Mouse (Mus musculus) intestine, postnatal 0 days (tissue): ENCODE results near the gene Pik3ap1. TPM values are rescaled to one million over a fixed set of nuclear protein-coding genes. Genes with fewer than 3 reads are reported as not detected.

Experiments
- ATAC-seq: fragments of 200-750 bp; cut with Nextera tagmentation; 2 replicates; pipeline ENCODE4 v1.8.0; 2017; ENCODE audit warnings: mild to moderate bottlenecking, moderate TSS enrichment, moderate library complexity
- H3K27ac ChIP-seq: fragments of 300-500 bp; sonication (generic); 2 replicates; pipeline ENCODE4 v1.5.1; 2014; ENCODE audit warnings: mild to moderate bottlenecking, low read depth, low read length, moderate library complexity
- H3K27me3 ChIP-seq: fragments of 300-500 bp; sonication (generic); replicated peaks from 2 replicates; pipeline ENCODE4 v1.6.1; 2014; ENCODE audit warnings: low read length, mixed read lengths; ENCODE audit not compliant: control insufficient read depth, insufficient read depth
- H3K36me3 ChIP-seq: fragments of 300-500 bp; sonication (generic); 2 replicates; pipeline ENCODE4 v1.6.1; 2014; ENCODE audit warnings: mild to moderate bottlenecking, moderate library complexity; ENCODE audit not compliant: control insufficient read depth, insufficient read depth
- H3K4me1 ChIP-seq: fragments of 300-500 bp; sonication (generic); replicated peaks from 2 replicates; pipeline ENCODE4 v1.6.1; 2014; ENCODE audit warnings: antibody characterized with exemption, low read length, mixed read lengths; ENCODE audit not compliant: control insufficient read depth, insufficient read depth
- H3K4me2 ChIP-seq: fragments of 300-500 bp; sonication (generic); replicated peaks from 2 replicates; pipeline ENCODE4 v1.6.1; 2014; ENCODE audit warnings: low read depth, mild to moderate bottlenecking, moderate library complexity
- H3K4me3 ChIP-seq: fragments of 300-500 bp; sonication (generic); 2 replicates; pipeline ENCODE4 v1.5.1; 2014; ENCODE audit warnings: low read depth, low read length
- H3K9ac ChIP-seq: fragments of 300-500 bp; sonication (generic); 2 replicates; pipeline ENCODE4 v1.6.1; 2014; ENCODE audit warnings: mild to moderate bottlenecking, low read depth, low read length
- H3K9me3 ChIP-seq: fragments of 300-500 bp; sonication (generic); 2 replicates; pipeline ENCODE4 v1.6.1; 2016; ENCODE audit warnings: mixed run types; ENCODE audit not compliant: control insufficient read depth
- CTCF ChIP-seq: sonication (generic); IDR thresholded peaks from 2 replicates; pipeline ENCODE4 v1.5.1; 2016; ENCODE audit warnings: low read depth, mild to moderate bottlenecking, control low read depth, antibody characterized with exemption, moderate library complexity
- WGBS: fragments of 180-500 bp; shearing (Covaris S2); extraction: QIAGEN DNeasy Blood & Tissue Kit; methylation state at CpG from one replicate; pipeline ENCODE4 v1.1.7; 2014; 5-methylcytosine and 5-hydroxymethylcytosine counted together
- polyA plus RNA-seq: library from polyadenylated mRNA; unstranded; fragments of >200 nt; fragmentation: Nextera tagmentation; extraction: Ambion mirVana; gene quantifications from 2 replicates; pipeline ENCODE4 v1.2.1, GENCODE M21; 2015

The Pik3ap1 gene
- polyA plus RNA-seq, 1 experiment from 2014 or later, result 2.0 TPM

DNA sequence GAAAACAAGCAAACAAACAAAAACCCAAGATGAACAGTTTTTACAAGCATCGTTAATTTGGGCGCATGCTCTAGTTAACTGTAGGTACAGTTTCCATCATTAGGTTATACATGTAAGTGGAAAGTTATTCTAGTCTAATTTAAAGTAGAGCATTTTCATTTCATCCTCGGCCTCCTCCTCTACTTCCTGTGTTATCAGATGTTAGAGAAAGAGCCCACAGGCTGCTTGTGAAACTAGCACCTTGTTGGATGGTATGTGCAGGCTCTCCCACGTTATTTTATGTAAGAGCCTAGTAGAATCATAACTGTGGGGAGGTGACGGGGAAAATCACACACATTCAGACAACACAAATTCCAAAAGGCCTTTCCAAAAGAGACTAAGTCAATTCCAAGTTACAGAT lies 19.3 kb downstream of the Pik3ap1 start:
- Histone ChIP-seq H3K4me2 (no peak overlapping the region), H3K27me3 (no peaks in the 10 kb centered on the region), H3K9me3 (no peaks in the 10 kb centered on the region), H3K9ac (no peak overlapping the region), H3K27ac (no peak overlapping the region), H3K4me3 (no peak overlapping the region), H3K4me1 (no peaks in the 10 kb centered on the region), H3K36me3 (no peaks in the 10 kb centered on the region)
- WGBS, result 89% methylated on average over 5 of the region's 5 CpGs
- TF ChIP-seq CTCF, result no peak
- no peak for ATAC-seq

DNA sequence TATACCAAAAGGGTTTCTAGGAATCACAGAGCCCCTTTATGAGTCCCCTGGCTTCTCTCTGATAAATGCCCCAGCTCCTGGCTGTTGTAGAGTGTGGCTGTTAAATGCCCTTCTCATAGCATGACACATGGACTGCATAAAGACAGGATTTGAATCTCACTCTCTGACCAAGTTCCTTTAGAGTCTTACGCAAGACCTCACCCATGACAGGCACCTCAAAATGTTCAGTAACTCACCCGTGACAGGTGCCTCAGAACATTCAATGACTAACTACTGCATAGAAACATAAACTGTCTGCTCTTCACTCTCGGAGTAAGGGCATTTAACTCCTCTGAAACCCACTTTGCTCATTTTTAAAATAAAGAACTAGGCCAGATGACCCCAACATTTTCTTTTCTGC lies 20.4 kb downstream of the Pik3ap1 start:
- Histone ChIP-seq H3K27ac (no peak overlapping the region), H3K4me1 (no peaks in the 10 kb centered on the region), H3K36me3 (no peaks in the 10 kb centered on the region), H3K9ac (no peak overlapping the region), H3K4me2 (no peak overlapping the region), H3K4me3 (no peak overlapping the region), H3K27me3 (no peaks in the 10 kb centered on the region), H3K9me3 (no peaks in the 10 kb centered on the region)
- ATAC-seq, result no peak
- no peak for TF ChIP-seq CTCF
- 70% methylated on average over 3 of the region's 3 CpGs for WGBS

DNA sequence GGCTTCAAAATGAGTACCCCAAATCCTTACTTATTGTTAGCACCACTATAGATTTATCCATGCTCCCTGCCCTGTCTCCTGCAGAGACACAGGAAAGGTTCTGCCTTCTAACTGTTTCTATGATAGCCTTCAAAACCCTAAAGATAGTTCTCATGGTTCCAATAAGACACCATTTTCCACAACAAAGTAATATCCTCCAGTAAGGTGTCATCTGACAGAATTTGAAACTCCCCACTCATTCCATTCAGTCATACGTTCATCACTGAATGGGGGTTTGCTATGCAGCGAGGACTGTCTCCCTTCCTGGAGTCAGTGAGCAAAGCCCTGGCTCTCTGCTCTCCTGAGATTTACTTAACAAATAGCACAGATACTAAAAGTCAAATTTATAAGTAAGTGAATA lies 21.9 kb downstream of the Pik3ap1 start:
- no peaks in the 10 kb centered on the region for H3K9me3 ChIP-seq
- no peaks in the 10 kb centered on the region for H3K36me3 ChIP-seq
- no peak for TF ChIP-seq CTCF
- no peak overlapping the region for H3K4me2 ChIP-seq
- ATAC-seq, result no peak
- H3K27ac ChIP-seq, result no peak overlapping the region
- H3K4me1 ChIP-seq, result no peaks in the 10 kb centered on the region
- no peak overlapping the region for H3K9ac ChIP-seq
- no peaks in the 10 kb centered on the region for H3K27me3 ChIP-seq
- H3K4me3 ChIP-seq, result no peak overlapping the region
- WGBS, result 90% methylated on average over 2 of the region's 2 CpGs

DNA sequence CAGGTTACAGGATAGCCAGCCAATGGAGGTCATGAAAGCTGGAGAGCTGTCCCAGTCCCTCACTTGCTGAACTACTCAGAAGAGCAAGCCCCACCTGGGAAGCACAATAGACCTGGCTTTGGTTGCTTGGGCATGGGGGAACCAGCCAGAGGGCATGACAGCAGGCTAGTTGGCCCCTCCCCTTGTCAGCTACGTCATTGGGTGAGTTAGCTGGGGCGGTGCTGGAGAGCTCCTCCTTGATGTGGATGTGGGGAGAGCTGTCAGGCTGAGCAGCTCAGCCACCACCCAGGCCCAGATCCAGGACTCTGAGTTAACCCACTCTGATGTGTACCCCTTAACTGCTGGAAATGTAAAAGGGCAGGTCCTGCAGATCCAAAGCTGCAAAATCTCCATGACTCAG lies 24.4 kb downstream of the Pik3ap1 start:
- H3K27me3 ChIP-seq, result no peaks in the 10 kb centered on the region
- no peak overlapping the region for H3K9ac ChIP-seq
- no peaks in the 10 kb centered on the region for H3K4me1 ChIP-seq
- H3K9me3 ChIP-seq, result no peaks in the 10 kb centered on the region
- ATAC-seq, result no peak
- 24% methylated on average over 2 of the region's 2 CpGs for WGBS
- no peak overlapping the region for H3K4me3 ChIP-seq
- no peak for TF ChIP-seq CTCF
- H3K27ac ChIP-seq, result no peak overlapping the region
- no peak overlapping the region for H3K4me2 ChIP-seq
- H3K36me3 ChIP-seq, result no peaks in the 10 kb centered on the region

DNA sequence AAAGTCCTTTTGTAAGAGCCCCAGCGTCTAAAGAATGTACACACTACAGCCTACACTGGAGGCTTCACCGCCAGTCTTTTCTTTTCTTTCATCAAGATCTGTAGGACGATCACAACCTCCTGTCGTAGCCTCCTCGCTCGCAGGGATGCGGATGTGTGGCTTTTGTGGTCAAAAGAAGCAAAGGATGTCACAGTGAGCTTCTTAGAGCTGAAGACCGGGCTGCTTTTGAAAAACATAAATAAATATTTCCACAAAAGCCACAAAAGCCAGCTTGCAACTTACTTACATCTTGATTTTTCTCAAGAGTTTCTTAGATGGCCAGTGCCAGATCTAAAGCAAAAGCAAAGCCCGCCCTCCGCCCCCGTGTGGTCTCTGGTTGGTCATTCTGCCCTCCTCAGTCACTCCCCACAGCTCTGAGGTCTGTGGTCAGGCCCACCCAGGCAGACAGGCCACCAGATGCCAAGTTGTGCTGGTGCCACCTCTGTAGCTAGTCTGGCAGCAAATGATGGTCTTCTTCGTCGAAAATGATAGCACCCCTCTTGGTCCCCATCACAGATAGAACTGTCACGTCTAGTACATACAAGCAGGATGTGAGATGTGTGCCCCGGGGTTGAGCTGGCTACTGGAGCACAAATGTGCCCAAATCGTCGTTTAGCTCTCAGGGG lies 30.5 kb downstream of the Pik3ap1 start:
- no peak overlapping the region for H3K9ac ChIP-seq
- WGBS, result 85% methylated on average over 17 of the region's 17 CpGs
- ATAC-seq, result no peak

DNA sequence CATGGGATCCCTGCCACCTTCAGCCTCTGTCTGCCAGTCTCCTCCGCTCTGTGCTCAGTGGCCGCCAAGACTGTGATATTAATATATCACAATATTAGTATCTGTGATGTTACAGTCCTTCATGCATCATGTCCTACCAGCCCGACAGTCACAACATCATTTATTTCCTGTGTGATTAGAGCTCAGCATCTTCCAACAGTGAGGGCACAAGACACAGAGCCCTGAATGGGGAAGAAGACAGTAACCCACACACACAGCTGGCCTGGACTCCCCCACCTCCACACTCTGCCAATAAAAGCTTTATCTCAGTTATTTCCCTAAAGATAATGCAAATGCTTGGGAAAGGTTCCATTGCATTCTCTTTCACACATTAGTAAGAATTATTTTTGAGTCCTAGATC lies 35.3 kb downstream of the Pik3ap1 start:
- no peaks in the 10 kb centered on the region for H3K36me3 ChIP-seq
- no peak overlapping the region for H3K27ac ChIP-seq
- 0 out of 2 replicates have a peak, but pooled peaks cover 3% of the 10 kb centered on the region for H3K4me1 ChIP-seq
- H3K27me3 ChIP-seq, result no peaks in the 10 kb centered on the region
- no peaks in the 10 kb centered on the region for H3K9me3 ChIP-seq
- no peak overlapping the region for H3K4me2 ChIP-seq
- WGBS, result 95% methylated on average over 3 of the region's 3 CpGs
- H3K9ac ChIP-seq, result no peak overlapping the region
- no peak for TF ChIP-seq CTCF
- no peak for ATAC-seq
- no peak overlapping the region for H3K4me3 ChIP-seq

More for the DNA sequence above, 30.5 kb downstream of the Pik3ap1 start:
- no peaks in the 10 kb centered on the region for H3K9me3 ChIP-seq
- no peaks in the 10 kb centered on the region for H3K36me3 ChIP-seq
- H3K4me2 ChIP-seq, result no peak overlapping the region
- TF ChIP-seq CTCF, result no peak
- no peak overlapping the region for H3K27ac ChIP-seq
- H3K27me3 ChIP-seq, result no peaks in the 10 kb centered on the region
- H3K4me1 ChIP-seq, result no peaks in the 10 kb centered on the region
- no peak overlapping the region for H3K4me3 ChIP-seq
